Mouse (Mus musculus) heart, adult 11 months (tissue): ENCODE measurements around the gene Thsd1.
"Not testable (repeated sequence)": the region's sequence is repeated elsewhere in the genome, so short reads cannot be mapped to it uniquely, and the experiment has no call there.

ENCODE experiments used
- DNase-seq: peaks from one replicate; pipeline ENCODE4 v3.0.0; 2022

Thsd1 gene

DNA sequence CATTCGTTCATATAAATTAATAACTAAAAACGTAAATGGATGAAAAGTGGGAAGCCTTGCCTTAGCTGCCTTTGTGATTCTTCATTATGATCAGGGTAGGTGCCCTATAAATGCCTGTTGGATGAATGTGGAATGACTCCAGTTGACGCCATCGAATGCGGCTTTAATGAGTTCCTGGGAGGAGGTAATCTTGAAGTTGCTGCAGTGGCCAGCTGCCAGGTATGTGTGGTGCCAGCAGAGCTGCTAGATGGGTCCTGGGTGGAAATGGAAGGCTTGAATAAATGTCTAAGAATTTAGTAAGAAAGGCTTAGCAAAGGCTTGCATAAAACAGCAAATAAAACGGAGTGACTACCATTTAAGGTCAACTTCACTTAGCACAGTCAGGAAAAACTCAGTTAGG, 37.7 kb downstream of the Thsd1 start:
- peak; percentile 70 for DNase-seq

DNA sequence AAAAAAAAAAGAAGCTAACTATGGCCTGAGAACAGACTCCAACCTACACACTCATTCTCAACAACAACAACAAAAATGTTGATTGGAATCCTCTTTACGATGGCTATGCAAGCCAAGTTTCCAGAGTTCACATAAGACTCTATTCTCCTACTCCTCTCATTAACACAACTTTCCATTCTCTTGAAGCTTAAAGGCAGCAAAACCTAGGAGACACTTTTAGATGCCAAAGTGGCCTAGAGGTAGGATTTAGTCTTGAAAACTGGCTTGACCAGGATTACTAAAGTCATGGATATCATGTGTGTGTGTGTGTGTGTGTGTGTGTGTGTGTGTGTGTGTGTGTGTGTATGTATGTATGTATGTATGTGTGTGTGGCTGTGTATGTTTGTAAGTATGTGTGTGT, 38.1 kb downstream of the Thsd1 start:
- DNase-seq: no peak

DNA sequence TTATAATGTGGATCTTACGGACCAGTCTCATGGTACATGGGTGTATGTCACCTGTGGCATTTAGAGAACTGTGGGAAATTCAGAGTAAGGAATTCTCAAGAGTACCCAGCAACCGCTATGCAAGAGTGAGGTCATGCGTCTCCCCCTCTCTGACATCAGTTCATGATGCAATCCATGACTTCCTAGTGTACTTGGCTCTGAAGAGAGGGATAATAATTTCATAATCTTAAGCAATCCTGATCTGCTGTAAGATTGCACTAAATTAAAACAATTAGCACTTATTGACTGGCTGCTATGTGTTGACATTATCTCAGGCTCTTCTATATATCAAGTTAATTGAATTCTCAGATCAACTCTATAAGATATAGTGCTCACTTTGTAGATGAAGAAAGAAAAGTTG, 39.7 kb downstream of the Thsd1 start:
- peak; percentile 30 for DNase-seq

DNA sequence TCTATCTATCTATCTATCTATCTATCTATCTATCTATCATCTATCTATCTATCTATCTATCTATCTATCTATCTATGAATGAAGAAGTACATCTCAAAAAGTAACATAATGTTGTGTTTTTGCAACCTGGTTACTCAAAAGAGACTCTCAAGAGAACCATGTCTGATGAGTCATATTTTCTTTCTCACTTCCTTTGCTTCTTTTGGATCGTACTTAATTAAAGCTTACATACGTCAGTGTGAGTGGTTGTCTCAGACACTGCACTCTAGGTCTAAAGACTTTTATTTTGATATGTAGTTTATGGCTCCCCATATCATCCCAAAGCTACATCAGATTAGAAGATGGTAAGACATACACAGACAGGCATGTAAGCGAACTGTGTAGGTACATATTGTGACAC, 46.0 kb downstream of the Thsd1 start:
- DNase-seq: no peak

DNA sequence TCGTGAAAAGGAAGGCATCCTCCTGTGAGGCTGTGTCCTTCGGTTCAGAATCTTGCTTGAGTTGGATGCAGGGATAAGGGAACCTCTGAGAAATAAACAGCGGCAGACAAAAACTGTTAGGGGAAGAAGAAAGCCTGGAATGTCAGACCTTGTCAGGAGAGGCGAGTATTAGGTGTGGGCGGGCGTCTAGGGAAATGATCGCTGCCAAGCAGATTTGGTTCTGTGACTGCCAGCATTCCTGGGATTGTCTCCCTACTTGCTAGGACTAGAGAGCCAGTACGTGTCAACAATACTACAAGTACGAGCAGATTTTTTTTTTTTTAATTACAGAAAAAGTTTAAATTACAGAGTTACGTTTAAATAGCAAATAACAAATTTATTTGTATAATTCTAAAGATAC, 47.5 kb downstream of the Thsd1 start:
- no peak for DNase-seq

DNA sequence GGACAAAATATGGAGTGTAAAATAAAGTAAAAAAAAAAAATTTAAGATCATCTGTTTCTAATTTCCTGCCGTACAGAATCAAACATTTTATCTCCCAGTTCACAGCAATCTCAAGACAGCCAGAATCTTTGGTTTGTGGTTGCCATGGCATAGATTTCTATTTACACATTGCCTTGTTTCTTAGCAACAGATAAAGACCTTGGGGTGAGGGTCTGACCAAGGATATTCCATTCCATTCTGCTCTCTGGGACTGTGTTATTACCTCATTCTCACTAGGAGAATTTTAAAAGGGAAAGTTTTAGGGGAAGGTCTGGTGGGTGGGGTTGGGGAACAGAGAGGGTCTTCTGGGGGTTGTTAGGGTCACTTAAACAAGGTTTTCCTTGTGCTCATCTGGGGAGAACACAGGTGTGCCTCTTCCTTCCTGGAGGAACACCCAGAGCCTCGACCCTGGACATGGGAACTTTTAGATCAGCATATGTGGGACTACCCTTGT, 55.9 kb downstream of the Thsd1 start, which contains the start of gene Tpte:
Gene Tpte, plus strand, starts transcription at position 443 of the 493 bp plus-strand sequence.
- no peak for DNase-seq

DNA sequence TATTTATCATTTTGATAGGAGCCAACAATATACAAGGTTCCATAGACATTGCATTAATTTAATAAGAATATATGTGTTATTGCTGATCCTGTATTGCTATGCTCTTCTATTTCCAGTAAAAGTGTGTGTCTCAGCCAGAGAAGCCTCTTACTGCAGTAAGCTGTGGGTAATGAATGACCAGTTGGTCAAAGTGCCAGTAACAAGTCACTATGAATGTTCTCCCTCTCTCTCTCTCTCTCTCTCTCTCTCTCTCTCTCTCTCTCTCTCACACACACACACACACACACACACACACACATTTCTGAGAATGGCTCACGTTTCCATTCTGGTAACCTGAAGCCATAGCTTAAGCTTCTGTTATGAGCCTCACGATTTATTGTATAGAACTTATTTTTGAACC, 75.2 kb downstream of the Thsd1 start:
- DNase-seq: no peak

DNA sequence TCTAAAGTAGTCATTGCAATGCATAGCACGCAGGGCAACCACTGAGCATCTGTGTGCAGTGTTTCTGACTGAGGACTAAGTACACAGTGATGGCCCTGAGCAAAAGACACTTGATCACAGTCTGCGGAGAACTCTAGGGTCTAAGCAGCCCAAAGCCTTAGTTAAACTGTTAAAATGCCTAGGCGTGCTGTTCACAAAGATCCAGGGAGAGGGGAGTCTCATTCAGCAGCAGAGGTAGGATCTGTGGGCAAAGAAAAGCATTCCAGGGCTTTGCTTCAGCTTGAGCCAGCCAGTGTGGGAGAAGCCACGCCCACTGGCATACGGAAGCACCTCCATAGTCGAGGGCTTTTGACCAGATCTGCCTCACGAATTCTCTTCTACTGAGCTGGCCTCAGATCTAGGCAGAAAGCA, 75.8 kb downstream of the Thsd1 start:
- DNase-seq: peak; percentile 80

DNA sequence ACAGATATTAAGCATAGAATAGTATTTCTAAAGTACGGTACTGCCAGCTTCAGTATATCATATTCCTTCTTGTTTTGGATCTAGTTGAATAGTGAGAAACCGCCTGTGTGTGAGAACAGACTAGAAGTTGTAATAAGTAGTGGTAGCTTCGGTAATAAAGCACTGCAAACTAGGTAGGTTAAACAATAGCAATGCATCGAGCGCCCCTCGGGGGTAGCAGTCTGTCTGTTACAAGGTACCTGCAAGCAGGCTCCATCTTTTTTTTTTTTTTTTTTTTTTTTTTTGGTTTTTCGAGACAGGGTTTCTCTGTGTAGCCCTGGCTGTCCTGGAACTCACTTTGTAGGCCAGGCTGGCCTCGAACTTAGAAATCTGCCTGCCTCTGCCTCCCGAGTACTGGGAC, 76.9 kb downstream of the Thsd1 start:
- not testable (repeated sequence) for DNase-seq

DNA sequence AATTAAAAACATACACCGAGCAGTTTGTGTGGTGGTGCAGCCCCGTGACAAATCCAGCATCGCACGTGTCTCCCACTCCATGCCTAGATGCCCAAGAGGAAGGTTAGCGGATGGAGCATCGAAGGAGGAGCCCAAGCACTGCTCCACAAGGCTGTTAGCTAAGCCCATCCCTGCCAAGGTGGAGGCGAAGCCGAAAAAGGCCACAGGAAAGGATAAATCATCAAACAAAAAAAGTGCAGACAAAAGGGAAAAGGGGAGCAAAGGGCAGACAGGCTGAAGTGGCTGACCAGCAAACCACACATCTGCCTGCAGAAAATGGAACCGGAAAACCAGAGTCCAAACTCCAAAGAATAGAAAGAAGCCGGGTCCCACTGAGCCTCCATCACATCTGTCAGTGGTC, 79.9 kb downstream of the Thsd1 start:
- DNase-seq: peak; percentile 76
